15 mouse cellular contexts compared by ENCODE assay signal in the genomic region with DNA sequence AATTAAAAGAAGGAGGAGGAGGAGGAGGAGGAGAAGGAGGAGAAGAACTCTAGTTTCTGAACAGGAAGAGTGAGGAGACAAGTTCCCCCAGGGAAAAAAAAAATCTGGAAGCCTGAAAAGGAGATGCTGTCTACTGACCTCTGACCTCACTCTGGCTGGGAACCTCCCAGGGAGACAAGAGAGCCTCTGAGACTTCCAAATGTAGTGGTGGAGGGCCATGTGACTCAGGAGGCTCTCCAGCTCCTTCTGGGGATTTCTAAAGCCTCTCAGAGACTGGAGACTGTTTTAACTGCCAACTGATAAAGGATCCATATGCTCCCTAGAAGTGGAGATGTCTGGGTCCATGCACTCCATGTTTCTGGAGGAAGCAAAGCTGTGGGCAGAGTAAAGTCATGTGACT. TPM values are rescaled to one million over a fixed set of nuclear protein-coding genes. Genes with fewer than 3 reads are reported as not detected.
DNase-seq lines count a peak whose midpoint lies in the region; ATAC-seq and TF ChIP-seq lines count a peak whose summit lies in the region.
"Had no signal": no experiment of that assay in that cellular context is flagged by ENCODE, and none has a peak within 500 bp of the region (broad histone marks: within the 10 kb centered on the region; RNA-seq: fewer than 3 reads in every experiment).

No protein-coding gene starts in this region.

- DNase-seq in heart, adult 18-20 months = peak; percentile 43 to 75
- no peak for DNase-seq in heart, postnatal 14 days
- DNase-seq in kidney, postnatal 0 days (ENCODE audit: low spot score) = peak; percentile 70
- DNase-seq in kidney, postnatal 36 days = no peak
- peak; percentile 56 for DNase-seq in 3T3-L1 (ENCODE audit: low read depth, low spot score)
- peak; percentile 66 for DNase-seq in embryo, embryonic 10.5 days (ENCODE audit: low spot score)
- DNase-seq in frontal cortex, postnatal 14 days (ENCODE audit: low spot score in 2 of 2) = no peak
- no peak for DNase-seq in urinary bladder, adult 18-20 months (ENCODE audit: low spot score in 2 of 2)
- DNase-seq: adrenal gland, postnatal 25 days; cerebellum, postnatal 14 days; layer of hippocampus, postnatal 36 days; thymus, adult 2 months had no signal

- no peak for TF ChIP-seq CTCF in kidney, postnatal 0 days (IDR thresholded peaks at IDR 0.05; ENCODE audit: low read depth)

- H3K4me2 ChIP-seq in kidney, postnatal 0 days (ENCODE audit: low read length) = no peak overlapping the region
- H3K4me2 ChIP-seq: forebrain, embryonic 13.5 days had no signal

- H3K9me3 ChIP-seq in kidney, postnatal 0 days (replicated peaks; ENCODE audit: low read length) = no peaks in the 10 kb centered on the region
- H3K9me3 ChIP-seq: forebrain, embryonic 13.5 days; megakaryocyte, embryonic 14.5 days had no signal

- H3K27me3 ChIP-seq in kidney, postnatal 0 days (ENCODE audit: insufficient read depth, low read length) = no peaks in the 10 kb centered on the region
- H3K27me3 ChIP-seq: forebrain, embryonic 13.5 days; megakaryocyte, embryonic 14.5 days had no signal

- intact Hi-C loops in heart, postnatal 14 days (cut with DNase I) = loop anchor here (2.0 kb wide), 1 partner anchor 27 kb away; no protein-coding TSS in a partner anchor

- no peak; the same call in 1 of the 2 replicates for ATAC-seq in kidney, postnatal 0 days (replicated peaks; ENCODE audit: low FRiP score, low read depth)
- ATAC-seq: forebrain, embryonic 13.5 days had no signal

- no peaks in the 10 kb centered on the region for H3K36me3 ChIP-seq in kidney, postnatal 0 days (ENCODE audit: insufficient read depth, low read length)

- no peak overlapping the region for H3K9ac ChIP-seq in kidney, postnatal 0 days (ENCODE audit: low read depth, low read length)
- H3K9ac ChIP-seq: forebrain, embryonic 13.5 days; liver, embryonic 14.5 days had no signal

- H3K27ac ChIP-seq in kidney, postnatal 0 days = 0 out of 2 replicates have a peak overlapping the region, but pooled peaks have one; percentile 36
- H3K27ac ChIP-seq: forebrain, embryonic 13.5 days; liver, embryonic 14.5 days had no signal

- H3K4me1 ChIP-seq in kidney, postnatal 0 days (replicated peaks; ENCODE audit: insufficient read depth, low read length) = no peaks in the 10 kb centered on the region
- H3K4me1 ChIP-seq: forebrain, embryonic 13.5 days had no signal

- H3K4me3 ChIP-seq in kidney, postnatal 0 days (replicated peaks; ENCODE audit: low read depth, low read length) = no peak overlapping the region
- H3K4me3 ChIP-seq: forebrain, embryonic 13.5 days; megakaryocyte, embryonic 14.5 days had no signal

RNA-seq across cellular contexts. Expression of a gene that starts 6.4 kb away (rescaled TPM):
- total RNA-seq in heart, adult 18-20 months (2021) = 10 to 100 TPM; 22.0 to 28.8 TPM
- 10 to 100 TPM; 47.6 to 48.8 TPM for total RNA-seq in heart, postnatal 14 days (2021)
- 58.8 and 66.9 TPM in 2 replicates for polyA plus RNA-seq in kidney, postnatal 0 days (2015; fragmentation: Nextera tagmentation; extraction: Ambion mirVana)

RNA-seq across cellular contexts. Expression of a gene that starts 18.2 kb away (rescaled TPM):
- 10 to 100 TPM; 74.9 to 89.9 TPM for total RNA-seq in heart, adult 18-20 months (2021)
- total RNA-seq in heart, postnatal 14 days (2021) = 100 to 1,000 TPM in 1 of 2 experiments, 10 to 100 TPM in 1; 99.7 to 120 TPM
- polyA plus RNA-seq in kidney, postnatal 0 days (2015; fragmentation: Nextera tagmentation; extraction: Ambion mirVana) = 456 and 496 TPM in 2 replicates

Comparison
In these comparisons a context has a peak if more than half of its experiments do, and no peak if none do; other contexts are left out.
1. DNase-seq: peak in heart, adult 18-20 months (2 of 2), kidney, postnatal 0 days (single experiment), 3T3-L1 (single experiment) and embryo, embryonic 10.5 days (single experiment); none in heart, postnatal 14 days (0 of 2), kidney, postnatal 36 days (0 of 2), frontal cortex, postnatal 14 days (0 of 2) and urinary bladder, adult 18-20 months (0 of 2).